Mouse (Mus musculus) cerebellum, postnatal 10 days (tissue): ENCODE measurements around the gene Mpi.
A peak's percentile ranks its signal among the peaks of the same experiment; 100 is the strongest.

Experiments
- DNase-seq, 2 experiments: peaks; one replicate each; pipeline ENCODE4 v3.0.0; 2021; ENCODE audit warnings: mixed read lengths in 2 of 2

Gene Mpi

GRCm38 (mm10) chr9:57560861-57561710 lies 8.5 kb upstream of the Mpi start, which contains the start of gene Scamp2:
Gene Scamp2 (plus strand): TSS chr9:57560943.
- peak; percentile 98 for DNase-seq

- DNase-seq = no peak
Observed at GRCm38 (mm10) chr9:57560263-57560662, 7.7 kb upstream of the Mpi start.

- DNase-seq = no peak
Observed at GRCm38 (mm10) chr9:57559568-57559967, 7.0 kb upstream of the Mpi start.

- no peak for DNase-seq
Observed at GRCm38 (mm10) chr9:57558625-57559024, 6.1 kb upstream of the Mpi start.

GRCm38 (mm10) chr9:57557215-57557614 lies 4.7 kb upstream of the Mpi start:
- DNase-seq = no peak

- no peak for DNase-seq
Observed at GRCm38 (mm10) chr9:57554753-57555152, 2.2 kb upstream of the Mpi start.

GRCm38 (mm10) chr9:57553119-57553518 lies 556 bp upstream of the Mpi start:
- DNase-seq = no peak

GRCm38 (mm10) chr9:57550126-57550862 lies 2.3 kb downstream of the Mpi start:
- no peak for DNase-seq

- peak; percentile 91 to 93 for DNase-seq
Observed at GRCm38 (mm10) chr9:57549186-57549585, 3.4 kb downstream of the Mpi start.

GRCm38 (mm10) chr9:57547869-57548268 lies 4.7 kb downstream of the Mpi start:
- DNase-seq = no peak

- DNase-seq = peak; percentile 66 to 72
Observed at GRCm38 (mm10) chr9:57547287-57547686, 5.3 kb downstream of the Mpi start.

- no peak for DNase-seq
Observed at GRCm38 (mm10) chr9:57543951-57544350, 8.6 kb downstream of the Mpi start.

GRCm38 (mm10) chr9:57541312-57541711 lies 11.3 kb downstream of the Mpi start:
- DNase-seq = peak; percentile 78 to 84

GRCm38 (mm10) chr9:57539550-57539949 lies 13.0 kb downstream of the Mpi start:
- DNase-seq = no peak

GRCm38 (mm10) chr9:57537728-57538181 lies 14.8 kb downstream of the Mpi start:
- DNase-seq = no peak

- peak; percentile 96 to 97 for DNase-seq
Observed at GRCm38 (mm10) chr9:57537044-57537727, 15.4 kb downstream of the Mpi start, which contains the start of gene Fam219b. Gene Fam219b (plus strand): TSS chr9:57537528.

- DNase-seq = no peak
Observed at GRCm38 (mm10) chr9:57536362-57536761, 16.2 kb downstream of the Mpi start.

GRCm38 (mm10) chr9:57531946-57532345 lies 20.6 kb downstream of the Mpi start:
- no peak for DNase-seq

- DNase-seq = no peak
Observed at GRCm38 (mm10) chr9:57526435-57526834, 26.1 kb downstream of the Mpi start.

- DNase-seq = no peak
Observed at GRCm38 (mm10) chr9:57525516-57525915, 27.0 kb downstream of the Mpi start.

GRCm38 (mm10) chr9:57524439-57524838 lies 28.1 kb downstream of the Mpi start:
- DNase-seq = no peak

GRCm38 (mm10) chr9:57523754-57524153 lies 28.8 kb downstream of the Mpi start:
- DNase-seq = peak in 1 of 2 experiments; percentile 83

GRCm38 (mm10) chr9:57522861-57523246 lies 29.7 kb downstream of the Mpi start:
- no peak for DNase-seq
